Mouse (Mus musculus): ENCODE measurements around the gene Slc44a4. TPM values are rescaled to one million over a fixed set of nuclear protein-coding genes. Genes with fewer than 3 reads are reported as not detected.
A peak's percentile ranks its signal among the peaks of the same experiment; 100 is the strongest.
"Not testable (repeated sequence)": the region's sequence is repeated elsewhere in the genome, so short reads cannot be mapped to it uniquely, and the experiment has no call there.

The Slc44a4 gene
- polyA plus RNA-seq, 1 experiment from 2014 or later = not detected

- no peak overlapping the region for H3K4me3 ChIP-seq (ENCODE audit: low read depth, low read length)
- 74% methylated on average over 4 of the region's 4 CpGs for WGBS
- no peak for ATAC-seq (ENCODE audit: low FRiP score)
- DNase-seq (ENCODE audit: low spot score, missing footprints) = no peak
- peak overlapping the region; percentile 24; the same call in 1 of the 2 replicates for H3K9ac ChIP-seq (ENCODE audit: low read length)
- H3K4me2 ChIP-seq = no peak overlapping the region
- H3K27me3 ChIP-seq (ENCODE audit: control insufficient read depth, insufficient read depth, low read length) = peaks cover 5% of the 10 kb centered on the region
- H3K9me3 ChIP-seq (ENCODE audit: control insufficient read depth, low read length) = no peaks in the 10 kb centered on the region
- H3K4me1 ChIP-seq (ENCODE audit: control insufficient read depth, insufficient read depth, low read length) = peaks cover 8% of the 10 kb centered on the region
- H3K36me3 ChIP-seq (ENCODE audit: control insufficient read depth, insufficient read depth, low read length) = peaks cover 9% of the 10 kb centered on the region; the same call in 1 of the 2 replicates
- H3K27ac ChIP-seq (ENCODE audit: low read depth, low read length) = no peak overlapping the region
These were observed 40.6 kb downstream of the Slc44a4 start for GRCm38 (mm10) chr17:34954831-34955230.

DNA sequence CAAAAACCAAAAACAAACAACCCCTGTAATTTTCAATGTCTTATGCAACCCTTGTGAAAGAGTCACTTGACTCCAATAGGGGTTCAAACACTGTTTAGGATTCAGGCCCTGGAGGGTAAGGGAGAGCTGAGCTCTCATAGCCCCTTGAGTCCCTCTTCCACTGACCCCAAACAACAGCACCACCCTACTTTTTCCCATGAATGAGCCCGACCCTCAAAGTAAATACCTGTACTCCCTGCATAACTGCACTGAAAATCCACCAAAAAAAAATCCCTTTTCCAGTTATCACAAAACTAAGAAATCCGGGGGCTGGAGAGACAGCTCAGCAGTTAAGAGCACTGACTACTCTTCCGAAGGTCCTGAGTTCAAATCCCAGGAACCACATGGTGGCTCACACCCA, 41.6 kb downstream of the Slc44a4 start:
- WGBS = 77% methylated on average over 3 of the region's 3 CpGs
- no peak overlapping the region for H3K27ac ChIP-seq (ENCODE audit: low read depth, low read length)
- H3K36me3 ChIP-seq (ENCODE audit: control insufficient read depth, insufficient read depth, low read length) = no peaks in the 10 kb centered on the region
- no peak overlapping the region for H3K4me3 ChIP-seq (ENCODE audit: low read depth, low read length)
- ATAC-seq (ENCODE audit: low FRiP score) (no peak), DNase-seq (ENCODE audit: low spot score, missing footprints) (no peak)
- peaks cover 4% of the 10 kb centered on the region for H3K4me1 ChIP-seq (ENCODE audit: control insufficient read depth, insufficient read depth, low read length)
- peaks cover 5% of the 10 kb centered on the region for H3K27me3 ChIP-seq (ENCODE audit: control insufficient read depth, insufficient read depth, low read length)
- no peaks in the 10 kb centered on the region for H3K9me3 ChIP-seq (ENCODE audit: control insufficient read depth, low read length)
- H3K4me2 ChIP-seq = no peak overlapping the region
- H3K9ac ChIP-seq (ENCODE audit: low read length) = no peak overlapping the region

DNA sequence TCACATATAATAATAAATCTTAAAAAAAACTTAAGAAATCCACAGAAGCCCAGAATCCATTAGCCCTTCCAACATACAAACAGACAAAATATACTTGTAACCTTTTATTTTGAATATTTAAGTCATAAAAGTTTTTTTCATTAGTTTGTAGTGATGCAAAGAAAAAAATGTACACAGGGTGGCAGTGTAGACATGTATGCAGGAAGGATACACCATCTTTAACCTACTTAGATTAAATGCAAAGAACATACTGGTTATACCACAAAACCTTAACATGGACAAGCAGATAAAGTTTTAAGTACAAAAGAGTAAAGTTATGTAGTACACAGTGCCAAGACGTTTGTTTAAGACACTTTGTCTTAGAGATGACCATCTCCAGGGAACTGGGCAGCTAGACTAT, 42.1 kb downstream of the Slc44a4 start:
- Histone ChIP-seq H3K9ac (ENCODE audit: low read length) (no peak overlapping the region), H3K4me1 (ENCODE audit: control insufficient read depth, insufficient read depth, low read length) (peaks cover 4% of the 10 kb centered on the region), H3K36me3 (ENCODE audit: control insufficient read depth, insufficient read depth, low read length) (no peaks in the 10 kb centered on the region), H3K4me2 (no peak overlapping the region), H3K27me3 (ENCODE audit: control insufficient read depth, insufficient read depth, low read length) (peaks cover 5% of the 10 kb centered on the region), H3K27ac (ENCODE audit: low read depth, low read length) (no peak overlapping the region), H3K4me3 (ENCODE audit: low read depth, low read length) (no peak overlapping the region), H3K9me3 (ENCODE audit: control insufficient read depth, low read length) (no peaks in the 10 kb centered on the region)
- 53% methylated on average over 1 of the region's 1 CpGs for WGBS
- DNase-seq (ENCODE audit: low spot score, missing footprints) (no peak), ATAC-seq (ENCODE audit: low FRiP score) (no peak)

DNA sequence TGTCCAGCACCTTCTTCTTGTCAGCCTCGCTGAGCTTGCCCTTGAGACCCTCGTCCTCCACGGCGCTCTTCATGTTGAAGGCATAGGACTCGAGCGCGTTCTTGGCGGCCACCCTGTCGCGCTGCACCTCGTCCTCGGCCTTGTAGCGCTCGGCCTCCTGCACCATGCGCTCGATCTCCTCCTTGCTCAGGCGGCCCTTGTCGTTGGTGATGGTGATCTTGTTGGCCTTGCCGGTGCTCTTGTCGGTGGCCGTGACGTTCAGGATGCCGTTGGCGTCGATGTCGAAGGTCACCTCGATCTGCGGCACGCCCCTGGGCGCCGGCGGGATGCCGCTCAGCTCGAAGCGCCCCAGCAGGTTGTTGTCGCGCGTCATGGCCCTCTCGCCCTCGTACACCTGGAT, 43.0 kb downstream of the Slc44a4 start:
- not testable (repeated sequence) for H3K27ac ChIP-seq (ENCODE audit: low read depth, low read length); H3K9ac ChIP-seq (ENCODE audit: low read length); H3K9me3 ChIP-seq (ENCODE audit: control insufficient read depth, low read length); H3K4me3 ChIP-seq (ENCODE audit: low read depth, low read length); DNase-seq (ENCODE audit: low spot score, missing footprints); H3K4me1 ChIP-seq (ENCODE audit: control insufficient read depth, insufficient read depth, low read length); ATAC-seq (ENCODE audit: low FRiP score); H3K36me3 ChIP-seq (ENCODE audit: control insufficient read depth, insufficient read depth, low read length); H3K27me3 ChIP-seq (ENCODE audit: control insufficient read depth, insufficient read depth, low read length); H3K4me2 ChIP-seq
- 36% methylated on average over 30 of the region's 40 CpGs for WGBS

DNA sequence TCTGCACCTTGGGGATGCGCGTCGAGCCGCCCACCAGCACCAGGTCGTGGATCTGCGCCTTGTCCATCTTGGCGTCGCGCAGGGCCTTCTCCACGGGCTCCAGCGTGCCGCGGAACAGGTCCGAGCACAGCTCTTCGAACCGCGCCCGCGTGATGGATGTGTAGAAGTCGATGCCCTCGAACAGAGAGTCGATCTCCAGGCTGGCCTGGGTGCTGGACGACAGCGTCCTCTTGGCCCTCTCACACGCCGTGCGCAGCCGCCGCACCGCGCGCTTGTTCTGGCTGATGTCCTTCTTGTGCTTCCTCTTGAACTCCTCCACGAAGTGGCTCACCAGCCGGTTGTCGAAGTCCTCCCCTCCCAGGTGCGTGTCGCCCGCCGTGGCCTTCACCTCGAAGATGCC, 43.7 kb downstream of the Slc44a4 start:
- ATAC-seq (ENCODE audit: low FRiP score) = not testable (repeated sequence)

GRCm38 (mm10) chr17:34958734-34959129, 44.5 kb downstream of the Slc44a4 start:
- WGBS = 1% methylated on average over 22 of the region's 47 CpGs
- H3K4me1 ChIP-seq (ENCODE audit: control insufficient read depth, insufficient read depth, low read length); DNase-seq (ENCODE audit: low spot score, missing footprints); H3K9me3 ChIP-seq (ENCODE audit: control insufficient read depth, low read length); H3K36me3 ChIP-seq (ENCODE audit: control insufficient read depth, insufficient read depth, low read length); ATAC-seq (ENCODE audit: low FRiP score); H3K27me3 ChIP-seq (ENCODE audit: control insufficient read depth, insufficient read depth, low read length); H3K27ac ChIP-seq (ENCODE audit: low read depth, low read length); H3K9ac ChIP-seq (ENCODE audit: low read length): not testable (repeated sequence)
- Histone ChIP-seq H3K4me3 (ENCODE audit: low read depth, low read length) (peak overlapping the region; percentile 25; the same call in 1 of the 2 replicates), H3K4me2 (peak overlapping the region; percentile 77)

More for the DNA sequence above, 43.7 kb downstream of the Slc44a4 start:
- not testable (repeated sequence) for DNase-seq (ENCODE audit: low spot score, missing footprints); H3K4me3 ChIP-seq (ENCODE audit: low read depth, low read length); H3K27me3 ChIP-seq (ENCODE audit: control insufficient read depth, insufficient read depth, low read length); H3K4me2 ChIP-seq; H3K27ac ChIP-seq (ENCODE audit: low read depth, low read length); H3K4me1 ChIP-seq (ENCODE audit: control insufficient read depth, insufficient read depth, low read length); H3K36me3 ChIP-seq (ENCODE audit: control insufficient read depth, insufficient read depth, low read length); H3K9ac ChIP-seq (ENCODE audit: low read length); H3K9me3 ChIP-seq (ENCODE audit: control insufficient read depth, low read length)
- WGBS = 29% methylated on average over 19 of the region's 40 CpGs

- not testable (repeated sequence) for H3K27me3 ChIP-seq (ENCODE audit: control insufficient read depth, insufficient read depth, low read length); H3K9me3 ChIP-seq (ENCODE audit: control insufficient read depth, low read length); H3K4me1 ChIP-seq (ENCODE audit: control insufficient read depth, insufficient read depth, low read length); H3K36me3 ChIP-seq (ENCODE audit: control insufficient read depth, insufficient read depth, low read length)
- H3K9ac ChIP-seq (ENCODE audit: low read length) = peak within 1 kb of the TSS; percentile 64
- H3K27ac ChIP-seq (ENCODE audit: low read depth, low read length) = peak within 1 kb of the TSS; percentile 56; the same call in 1 of the 2 replicates
- under 1% methylated on average over 30 of the region's 32 CpGs for WGBS
- H3K4me3 ChIP-seq (ENCODE audit: low read depth, low read length) = peak within 1 kb of the TSS; percentile 42
- DNase-seq (ENCODE audit: low spot score, missing footprints) = peak; percentile 97
- peak within 1 kb of the TSS; percentile 77 for H3K4me2 ChIP-seq
- ATAC-seq (ENCODE audit: low FRiP score) = peak; percentile 95
These were observed 45.0 kb downstream of the Slc44a4 start, which contains the start of gene Hspa1b for GRCm38 (mm10) chr17:34959130-34959778. TSS of gene Hspa1b (minus strand) at chr17:34959238.

- ATAC-seq (ENCODE audit: low FRiP score) (no peak), DNase-seq (ENCODE audit: low spot score, missing footprints) (peak; percentile 88)
- Histone ChIP-seq H3K9me3 (ENCODE audit: control insufficient read depth, low read length) (no peaks in the 10 kb centered on the region), H3K4me1 (ENCODE audit: control insufficient read depth, insufficient read depth, low read length) (peaks cover 4% of the 10 kb centered on the region), H3K4me2 (peak overlapping the region; percentile 77), H3K36me3 (ENCODE audit: control insufficient read depth, insufficient read depth, low read length) (no peaks in the 10 kb centered on the region), H3K4me3 (ENCODE audit: low read depth, low read length) (peak overlapping the region; percentile 42), H3K27ac (ENCODE audit: low read depth, low read length) (peak overlapping the region; percentile 56; the same call in 1 of the 2 replicates), H3K27me3 (ENCODE audit: control insufficient read depth, insufficient read depth, low read length) (peaks cover 5% of the 10 kb centered on the region), H3K9ac (ENCODE audit: low read length) (peak overlapping the region; percentile 64)
- WGBS = 13% methylated on average over 12 of the region's 12 CpGs
These were observed 45.7 kb downstream of the Slc44a4 start for GRCm38 (mm10) chr17:34959881-34960515.

GRCm38 (mm10) chr17:34960702-34961493, 46.6 kb downstream of the Slc44a4 start:
- DNase-seq (ENCODE audit: low spot score, missing footprints) = no peak
- Histone ChIP-seq H3K36me3 (ENCODE audit: control insufficient read depth, insufficient read depth, low read length) (no peaks in the 10 kb centered on the region), H3K4me1 (ENCODE audit: control insufficient read depth, insufficient read depth, low read length) (peaks cover 4% of the 10 kb centered on the region), H3K9ac (ENCODE audit: low read length) (no peak overlapping the region), H3K4me3 (ENCODE audit: low read depth, low read length) (no peak overlapping the region), H3K4me2 (no peak overlapping the region), H3K27ac (ENCODE audit: low read depth, low read length) (no peak overlapping the region), H3K27me3 (ENCODE audit: control insufficient read depth, insufficient read depth, low read length) (peaks cover 5% of the 10 kb centered on the region), H3K9me3 (ENCODE audit: control insufficient read depth, low read length) (no peaks in the 10 kb centered on the region)
- ATAC-seq (ENCODE audit: low FRiP score) = no peak

Measured in midbrain, embryonic 11.5 days (tissue).